Mouse (Mus musculus) NIH3T3 (cell line): Measurements from ENCODE around the gene Rad21l.
"Not testable (repeated sequence)": the region's sequence is repeated elsewhere in the genome, so short reads cannot be mapped to it uniquely, and the experiment has no call there.

Source experiments
- DNase-seq: peaks from one replicate; pipeline ENCODE4 v3.0.0-alpha.2; 2012; ENCODE audit warnings: low read depth

The Rad21l gene

GRCm38 (mm10) chr2:151628011-151628410, 40.3 kb downstream of the Rad21l start:
- DNase-seq, result no peak

- no peak for DNase-seq
These were observed 42.0 kb downstream of the Rad21l start for GRCm38 (mm10) chr2:151626296-151626695.

GRCm38 (mm10) chr2:151623776-151624175, 44.6 kb downstream of the Rad21l start:
- DNase-seq, result peak; percentile 18

GRCm38 (mm10) chr2:151616551-151617329, 51.6 kb downstream of the Rad21l start:
- DNase-seq, result peak; percentile 32

GRCm38 (mm10) chr2:151615779-151616178, 52.6 kb downstream of the Rad21l start:
- DNase-seq, result not testable (repeated sequence)

GRCm38 (mm10) chr2:151609974-151610373, 58.4 kb downstream of the Rad21l start:
- DNase-seq, result peak; percentile 40

- no peak for DNase-seq
These were observed 59.9 kb downstream of the Rad21l start for GRCm38 (mm10) chr2:151608435-151608834.

GRCm38 (mm10) chr2:151605437-151605987, 62.8 kb downstream of the Rad21l start:
- peak; percentile 72 for DNase-seq

- DNase-seq, result no peak
These were observed 64.7 kb downstream of the Rad21l start for GRCm38 (mm10) chr2:151603630-151604029.

GRCm38 (mm10) chr2:151602106-151602505, 66.2 kb downstream of the Rad21l start:
- DNase-seq, result peak; percentile 14

- no peak for DNase-seq
These were observed 70.3 kb downstream of the Rad21l start for GRCm38 (mm10) chr2:151598068-151598467.
